Mouse (Mus musculus): ENCODE data around the gene Tnni1.

GRCm38 (mm10) chr1:135847139-135847562 is 67.9 kb downstream of the Tnni1 start:
- peak; percentile 65 for TF ChIP-seq CTCF (IDR thresholded peaks at IDR 0.05; ENCODE audit: low read depth)
- TF ChIP-seq EP300 (IDR thresholded peaks at IDR 0.05; ENCODE audit: low read depth) = peak; percentile 87

Measured in heart, postnatal 0 days (tissue).